Mouse (Mus musculus) myocyte (in vitro differentiated cells): Measurements from ENCODE around the gene Pi4kb. TPM values are rescaled to one million over a fixed set of nuclear protein-coding genes. Genes with fewer than 3 reads are reported as not detected.

Experiments
- polyA plus RNA-seq: library from polyadenylated mRNA; unstranded; fragments of >200 nt; fragmentation: generic; extraction: Trizol; gene quantifications from one replicate; pipeline ENCODE4 v1.2.1, GENCODE M21; 2012; ENCODE audit warnings: missing spikeins

Gene Pi4kb
- polyA plus RNA-seq, 1 experiment: 44.9 TPM

Other genes with a start within 250 kb of the Pi4kb start
- gene Cgn, start 188.2 kb upstream of the Pi4kb start, polyA plus RNA-seq: 0.02 TPM
- 11.5 TPM for gene Pogz, start 137.2 kb upstream of the Pi4kb start, polyA plus RNA-seq
- gene Psmb4, start 87.8 kb upstream of the Pi4kb start, polyA plus RNA-seq: 475 TPM
- 0.44 TPM for gene Selenbp1, start 41.7 kb upstream of the Pi4kb start, polyA plus RNA-seq
- gene Rfx5, start 20.7 kb upstream of the Pi4kb start, polyA plus RNA-seq: 3.5 TPM
- 11.5 TPM for gene Zfp687, start 40.7 kb downstream of the Pi4kb start, polyA plus RNA-seq
- 338 TPM for gene Psmd4, start 67.9 kb downstream of the Pi4kb start, polyA plus RNA-seq
- gene Pip5k1a, start 132.2 kb downstream of the Pi4kb start, polyA plus RNA-seq: 27.3 TPM
- 85.6 TPM for gene Vps72, start 136.3 kb downstream of the Pi4kb start, polyA plus RNA-seq
- 2.5 TPM for gene Tmod4, start 149.7 kb downstream of the Pi4kb start, polyA plus RNA-seq
- gene Scnm1, start 159.3 kb downstream of the Pi4kb start, polyA plus RNA-seq: 30.6 TPM
- gene Lysmd1, start 159.4 kb downstream of the Pi4kb start, polyA plus RNA-seq: 7.0 TPM
- 0.22 TPM for gene Tnfaip8l2, start 167.6 kb downstream of the Pi4kb start, polyA plus RNA-seq
- 29.0 TPM for gene Sema6c, start 185.7 kb downstream of the Pi4kb start, polyA plus RNA-seq
- gene Gabpb2, start 243.2 kb downstream of the Pi4kb start, polyA plus RNA-seq: 3.3 TPM